Mouse (Mus musculus) ovary, adult 18-20 months (tissue): ENCODE measurements at regions not wholly inside any gene's neighbourhood (a gene's known extent, or its start where the extent isn't known, plus 50 kb on each side); places are given as distances from the start of the nearest gene placed in this dataset.

Experiments
- DNase-seq: peaks from one replicate; pipeline ENCODE4 v3.0.0; 2022; ENCODE audit warnings: low spot score, mixed read lengths

DNA sequence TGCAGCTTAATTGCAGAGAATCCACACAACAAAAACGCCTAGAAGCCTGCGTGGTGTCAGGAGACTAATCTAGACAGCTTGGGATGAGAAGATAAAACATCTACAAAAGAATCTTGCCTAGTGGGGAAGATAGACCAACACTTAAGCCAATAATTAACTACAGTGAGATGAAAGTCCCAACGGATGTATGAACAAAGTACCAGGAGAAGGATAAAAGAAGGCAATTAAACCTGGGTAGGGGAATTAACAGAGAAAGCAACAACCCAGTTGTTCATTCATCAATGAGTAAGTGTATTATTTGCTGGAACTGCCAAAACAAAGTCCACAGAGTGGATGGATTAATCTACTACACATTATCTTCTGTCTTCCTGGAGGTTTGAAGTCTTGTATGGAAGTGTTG lies 99.8 kb downstream of the Olfm4 start:
- DNase-seq = no peak

DNA sequence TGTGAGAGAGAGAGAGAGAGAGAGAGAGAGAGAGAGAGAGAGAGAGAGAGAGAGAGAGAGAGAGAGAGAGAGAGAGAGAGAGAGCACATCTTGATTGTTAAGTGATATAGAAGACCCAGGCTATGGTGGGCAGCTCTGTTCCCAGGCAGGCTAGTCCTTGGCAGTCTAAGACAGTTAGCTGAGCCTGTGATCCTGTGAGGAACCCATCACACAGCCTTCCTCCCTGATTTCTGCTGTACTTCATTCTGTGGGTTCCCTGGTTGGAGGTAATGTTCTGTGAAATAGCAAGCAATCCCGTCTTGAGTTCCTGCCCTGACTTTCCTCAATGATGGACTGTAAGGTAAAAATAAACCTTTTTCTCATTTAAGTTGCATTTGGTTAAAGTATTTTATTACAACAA lies 113.4 kb downstream of the Olfm4 start:
- no peak for DNase-seq

DNA sequence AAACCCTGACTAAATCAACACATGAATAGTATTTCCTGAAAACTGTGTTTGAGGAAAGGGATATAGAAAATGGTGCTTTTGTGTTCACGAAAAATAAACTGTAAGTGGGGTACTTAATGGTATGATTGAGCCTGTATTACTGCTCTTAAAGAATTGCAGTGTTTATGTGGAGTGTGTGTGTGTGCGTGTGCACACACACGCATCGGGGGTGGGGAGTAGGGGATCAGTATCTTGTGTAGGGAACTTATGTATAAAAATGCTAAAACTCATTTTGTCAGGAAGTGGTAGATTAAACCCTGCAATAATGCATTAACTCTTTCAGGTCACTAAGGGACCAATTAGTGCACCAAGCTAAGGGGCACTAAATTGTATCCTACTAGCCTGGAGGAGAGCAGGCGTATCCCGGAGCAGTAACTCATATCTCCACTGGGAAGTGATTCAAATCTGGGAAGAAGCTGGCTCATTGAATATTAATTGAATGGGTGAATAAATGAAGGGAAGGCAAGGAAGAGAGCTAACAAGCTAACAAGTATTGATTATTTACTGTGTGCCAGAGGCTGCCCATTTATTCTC lies 129.3 kb downstream of the Olfm4 start:
- no peak for DNase-seq

DNA sequence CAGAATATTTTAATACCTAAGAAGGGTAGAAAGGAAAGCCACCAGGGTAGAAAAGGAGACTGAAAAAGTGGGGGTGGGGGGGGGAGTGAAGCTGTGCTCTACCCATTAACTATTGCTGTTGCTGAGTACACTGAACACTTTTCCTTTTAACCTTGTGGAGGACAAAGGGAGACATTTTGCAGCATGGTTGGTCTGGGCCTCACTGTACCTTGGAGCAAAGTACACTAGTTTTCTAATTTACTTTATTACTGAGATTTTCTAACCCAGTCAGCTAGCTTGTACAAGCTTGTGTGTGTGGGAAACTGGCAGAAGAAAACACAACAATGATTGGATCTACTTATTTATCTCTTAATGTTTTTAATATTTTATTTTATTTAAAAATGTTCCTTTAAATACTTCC lies 130.4 kb downstream of the Olfm4 start:
- DNase-seq = no peak

GRCm38 (mm10) chr14:80125156-80125555 lies 141.3 kb downstream of the Olfm4 start:
- DNase-seq = no peak

GRCm38 (mm10) chr14:80128181-80128580 lies 144.3 kb downstream of the Olfm4 start:
- DNase-seq = no peak

- DNase-seq = no peak
These were observed 153.7 kb downstream of the Olfm4 start for GRCm38 (mm10) chr14:80137541-80137940.

DNA sequence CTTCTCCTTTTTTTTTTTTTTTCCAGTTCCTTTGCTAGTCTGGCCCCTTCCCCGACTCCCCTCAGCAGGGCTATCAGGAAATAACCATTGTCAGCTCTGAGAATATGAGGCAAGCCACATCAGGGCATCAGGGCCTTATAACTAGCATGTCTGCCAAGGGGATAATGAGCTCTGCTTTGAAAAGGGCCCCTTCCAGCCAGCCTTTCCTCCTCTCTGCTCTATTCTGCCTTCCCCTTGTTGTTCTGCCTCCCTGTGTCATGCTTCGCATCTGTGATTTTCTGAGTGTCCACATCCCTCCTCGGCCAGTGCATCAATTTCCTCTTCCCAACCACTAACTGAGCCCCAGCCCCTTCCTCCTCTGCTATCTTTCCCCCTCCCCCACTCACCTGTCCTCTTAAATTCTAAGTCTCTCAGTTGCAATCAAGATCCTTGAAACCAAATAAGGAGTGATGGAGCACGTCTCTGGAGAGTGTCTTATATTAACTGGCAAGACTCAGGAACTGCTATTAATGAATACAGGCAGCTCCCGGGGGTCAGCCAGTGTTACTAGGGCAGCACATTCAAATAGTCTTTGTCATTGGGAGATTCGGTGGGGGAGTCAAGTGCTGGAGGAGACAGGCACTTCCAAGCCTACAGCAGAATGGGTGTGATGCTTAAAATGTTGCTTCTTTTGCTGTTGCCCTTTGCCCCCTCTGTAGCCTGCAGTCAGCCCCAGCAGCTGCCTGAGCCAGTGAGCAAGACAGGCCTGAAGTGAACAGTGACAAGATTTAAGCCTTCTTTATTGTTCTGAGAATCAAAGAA lies 155.3 kb downstream of the Olfm4 start:
- no peak for DNase-seq

GRCm38 (mm10) chr14:80157002-80157401 lies 173.1 kb downstream of the Olfm4 start:
- DNase-seq = no peak

GRCm38 (mm10) chr14:80169211-80169610 lies 185.3 kb downstream of the Olfm4 start:
- no peak for DNase-seq

DNA sequence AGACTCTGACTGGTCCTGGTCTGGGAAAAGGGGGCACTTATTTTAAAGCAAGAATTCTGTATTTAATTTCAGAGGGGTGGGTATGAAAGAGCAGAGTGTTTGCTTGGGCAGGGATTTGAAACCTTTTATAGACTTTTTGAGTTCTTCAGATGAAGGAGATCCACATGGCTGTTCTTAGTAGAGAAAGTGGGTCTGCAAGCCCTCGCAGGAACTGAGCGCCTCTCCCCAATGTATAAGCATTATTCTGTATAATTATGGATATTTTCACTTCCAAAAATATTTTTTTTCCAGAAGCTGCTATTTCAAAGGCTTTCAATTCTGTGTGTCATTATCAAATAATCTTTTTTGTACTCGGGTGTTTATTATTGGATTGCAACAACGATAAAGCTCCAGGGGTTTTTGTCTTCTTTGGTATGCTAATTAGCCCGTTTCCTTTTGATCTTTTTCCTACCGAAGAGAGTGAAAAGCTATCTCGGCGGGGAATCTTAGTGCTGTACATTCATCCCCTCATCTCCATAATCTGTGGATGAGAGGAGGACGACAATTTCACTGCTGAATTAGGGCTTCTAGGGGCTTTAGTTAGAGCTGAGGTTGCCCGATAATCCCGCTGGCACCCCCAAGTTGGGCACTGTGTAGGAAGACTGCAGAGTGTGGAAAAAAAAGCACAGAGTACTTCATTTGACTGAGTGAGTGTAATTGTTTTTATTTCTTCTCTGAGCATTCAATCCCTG lies 186.7 kb downstream of the Olfm4 start:
- DNase-seq = no peak

DNA sequence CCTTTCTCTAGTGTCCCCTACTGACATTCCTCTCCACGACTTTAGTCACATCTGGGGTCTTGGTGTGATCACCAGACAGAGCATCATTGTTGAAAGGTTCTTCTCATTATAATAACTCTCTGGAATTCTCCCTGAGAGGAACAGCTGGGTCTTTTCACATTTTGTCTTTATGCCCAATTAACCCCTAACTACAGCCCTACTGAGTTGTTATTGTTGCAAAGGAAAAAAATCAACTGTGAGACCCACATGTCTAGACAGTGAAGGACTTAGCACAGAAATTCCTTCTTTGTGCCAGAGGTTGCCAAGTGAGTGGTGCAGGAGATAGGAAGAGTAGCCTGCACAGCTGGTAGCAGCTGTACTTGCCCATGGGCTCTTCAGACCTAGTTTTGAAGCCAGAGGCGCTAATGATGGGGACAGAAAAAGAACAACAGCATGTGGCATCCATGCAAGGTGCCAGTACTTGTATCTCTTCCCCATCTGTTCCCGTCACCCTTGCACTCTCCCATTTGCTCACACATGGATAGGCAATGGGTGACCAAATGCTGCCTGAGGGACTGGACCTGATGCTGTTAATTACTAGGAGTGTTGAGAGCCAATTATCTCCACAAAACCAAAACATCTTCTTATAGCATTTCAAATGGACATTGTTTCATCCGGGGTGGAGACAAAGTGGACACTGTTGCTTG lies 189.1 kb downstream of the Olfm4 start:
- no peak for DNase-seq

- DNase-seq = no peak
These were observed 192.6 kb downstream of the Olfm4 start for GRCm38 (mm10) chr14:80176464-80176863.

DNA sequence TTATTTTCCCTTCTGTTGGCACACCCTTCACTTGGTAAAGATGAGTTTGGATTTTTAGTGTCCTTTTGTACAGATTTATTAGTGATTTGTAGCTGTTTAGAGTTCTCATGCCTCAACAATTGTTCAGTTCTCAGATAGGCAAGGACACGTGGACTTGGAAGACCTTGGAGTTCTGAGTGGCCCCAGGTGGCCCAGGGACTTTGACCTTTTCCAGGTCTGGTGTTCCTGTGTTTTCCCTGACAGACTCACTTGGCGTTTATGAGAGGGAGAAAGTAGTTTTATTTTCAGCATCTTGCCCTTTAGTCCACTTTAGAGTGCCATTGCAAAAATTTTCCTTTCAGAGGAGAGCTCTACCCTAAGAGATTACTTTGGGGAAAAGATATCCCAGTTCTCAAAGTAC lies 211.2 kb downstream of the Olfm4 start:
- no peak for DNase-seq

GRCm38 (mm10) chr14:80212916-80213315 lies 229.0 kb downstream of the Olfm4 start:
- no peak for DNase-seq

DNA sequence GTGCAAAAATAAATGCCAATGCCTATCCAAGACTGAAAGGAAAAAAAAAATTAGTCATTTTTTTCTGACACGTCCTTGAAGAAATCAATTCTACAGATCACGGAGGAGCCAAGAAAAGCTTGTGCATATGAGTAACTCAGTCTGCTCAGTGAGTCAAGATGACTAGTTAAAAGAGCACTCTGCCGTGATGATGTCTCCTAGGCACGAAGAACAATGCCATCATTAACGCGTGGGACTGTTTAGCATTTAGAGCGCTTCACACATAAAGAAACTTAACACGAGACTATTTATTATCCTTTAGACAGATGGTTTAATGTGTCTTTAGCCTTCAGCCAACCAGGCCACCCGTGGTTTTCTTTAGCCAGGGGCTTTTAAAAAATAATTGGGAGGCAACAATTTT lies 229.8 kb downstream of the Olfm4 start:
- DNase-seq = no peak

DNA sequence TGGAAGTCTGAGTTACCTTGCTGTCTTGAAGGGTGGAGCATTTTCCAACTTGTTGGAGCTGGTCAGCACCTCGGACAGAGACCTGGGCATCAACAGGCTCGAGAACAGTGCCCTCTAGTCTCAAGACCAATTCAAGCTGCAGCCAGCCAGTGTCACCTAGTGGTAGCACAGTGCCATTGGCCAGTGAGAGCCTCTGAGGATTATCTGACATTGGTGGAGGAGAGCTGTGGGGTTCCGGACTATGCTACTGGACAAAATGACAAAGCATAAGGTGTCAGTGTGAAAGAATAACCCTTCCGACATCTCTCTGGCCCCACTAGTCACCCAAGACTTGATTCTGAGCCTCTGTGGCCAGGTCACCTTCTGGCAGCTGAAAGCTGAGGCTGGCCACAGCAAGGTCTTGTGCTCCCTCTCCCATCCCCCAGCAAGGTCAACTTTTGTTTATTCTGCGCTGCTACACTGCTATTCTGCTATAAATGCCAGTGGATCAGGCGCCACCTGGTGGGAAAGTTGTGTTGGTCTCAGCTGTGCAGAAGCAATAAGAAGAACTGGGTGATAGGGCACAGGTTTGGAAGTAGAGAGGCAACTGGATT lies 232.2 kb downstream of the Olfm4 start:
- peak; percentile 23 for DNase-seq

- DNase-seq = no peak
These were observed 248.2 kb downstream of the Olfm4 start for GRCm38 (mm10) chr14:80232066-80232465.

DNA sequence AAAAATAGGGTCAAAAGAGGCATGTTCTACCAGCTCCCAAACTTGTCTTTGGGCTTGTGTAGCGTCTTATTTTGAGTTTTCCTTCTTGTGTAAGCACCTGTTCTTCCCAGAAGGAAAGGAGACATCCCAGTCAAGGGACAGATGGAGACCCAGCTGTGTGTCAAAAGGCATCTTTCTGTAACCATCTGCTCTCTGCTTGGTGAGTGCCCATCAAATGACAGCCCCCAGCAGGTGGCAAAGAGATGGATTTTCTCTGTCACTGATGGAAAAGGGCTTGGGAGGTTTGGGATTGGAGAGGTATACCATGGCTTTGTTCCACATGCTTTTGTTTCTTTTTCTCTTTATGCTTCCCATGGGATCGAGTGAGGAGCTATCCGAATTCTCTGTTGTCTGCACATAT lies 249.1 kb downstream of the Olfm4 start:
- no peak for DNase-seq

GRCm38 (mm10) chr14:80237136-80237535 lies 253.3 kb downstream of the Olfm4 start:
- DNase-seq = no peak

DNA sequence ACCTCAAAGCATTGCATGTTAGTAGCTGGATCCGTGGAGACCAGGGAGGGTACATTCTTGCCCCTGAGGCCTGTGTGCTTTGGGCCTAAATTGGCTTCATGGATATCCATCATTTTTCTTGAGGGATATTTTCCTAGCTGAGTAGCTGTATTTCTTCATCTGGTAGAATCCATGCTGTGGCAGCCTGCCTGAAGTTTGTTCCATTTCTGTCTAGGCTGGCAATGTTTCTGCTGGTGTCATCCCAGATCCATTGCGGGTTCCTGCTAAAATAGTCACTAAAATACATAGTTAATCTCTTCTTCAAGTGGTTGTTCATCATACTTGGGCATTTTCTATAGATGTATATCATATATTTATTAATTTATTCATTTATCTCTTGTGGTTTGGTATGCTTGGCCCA lies 253.7 kb downstream of the Olfm4 start:
- no peak for DNase-seq

GRCm38 (mm10) chr14:80244640-80245302 lies 260.9 kb downstream of the Olfm4 start:
- DNase-seq = no peak
